Mouse (Mus musculus) kidney, postnatal 4 days (tissue): ENCODE measurements around the gene Wdr81.
"Not testable (repeated sequence)": the region's sequence is repeated elsewhere in the genome, so short reads cannot be mapped to it uniquely, and the experiment has no call there.

Experiments
- DNase-seq, 2 experiments: peaks; one replicate each; pipeline ENCODE4 v3.0.0; 2021; ENCODE audit warnings: mixed read lengths in 2 of 2

Wdr81 gene

DNA sequence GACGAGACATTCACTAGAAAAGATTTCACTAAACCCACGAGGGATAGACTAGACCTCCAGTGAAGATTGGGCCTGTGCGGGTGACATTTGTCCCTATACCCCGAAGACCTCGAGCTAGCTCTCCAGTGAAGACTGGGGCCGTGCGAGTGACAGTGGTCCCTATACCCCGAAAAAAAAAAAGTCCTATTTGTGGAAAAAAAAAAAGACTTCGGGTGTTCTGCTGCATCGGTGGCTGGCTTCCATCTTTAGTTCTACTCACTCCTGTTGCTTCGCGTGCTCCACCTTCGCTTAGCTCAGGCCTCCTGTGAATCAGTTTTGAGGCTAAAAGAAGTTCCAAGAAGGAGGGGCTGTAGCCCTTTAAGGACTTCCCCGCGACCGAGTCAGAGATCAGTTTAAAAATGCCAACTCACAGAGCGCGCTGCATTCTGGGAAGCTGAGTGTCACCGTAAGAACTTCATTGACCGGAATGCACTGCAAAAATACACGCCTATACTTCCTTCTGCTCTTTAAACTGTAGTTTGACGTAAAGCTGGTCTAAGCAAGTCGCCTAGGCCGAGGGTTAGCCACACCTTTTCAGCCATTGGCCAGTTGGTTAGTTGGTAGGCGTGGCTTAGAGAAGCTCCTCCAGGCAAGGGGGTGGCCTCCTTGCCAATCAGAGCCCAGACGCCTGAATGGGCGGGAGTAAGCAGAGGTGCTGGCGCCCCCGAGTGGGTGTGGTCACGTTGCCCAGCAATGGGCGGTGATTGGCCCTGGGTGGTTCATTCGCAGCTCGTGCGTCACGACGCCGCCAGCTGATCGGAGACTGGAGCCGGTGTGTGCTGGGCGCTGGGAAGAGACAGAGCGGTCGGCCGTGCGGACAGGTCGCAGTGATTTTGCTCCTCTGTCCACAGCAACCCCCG is 6.6 kb upstream of the Wdr81 start, which contains the start of gene Tlcd2:
Tlcd2 (plus strand) TSS at position 872 of the 899 bp plus-strand sequence.
- peak; percentile 99 to 100 for DNase-seq

DNA sequence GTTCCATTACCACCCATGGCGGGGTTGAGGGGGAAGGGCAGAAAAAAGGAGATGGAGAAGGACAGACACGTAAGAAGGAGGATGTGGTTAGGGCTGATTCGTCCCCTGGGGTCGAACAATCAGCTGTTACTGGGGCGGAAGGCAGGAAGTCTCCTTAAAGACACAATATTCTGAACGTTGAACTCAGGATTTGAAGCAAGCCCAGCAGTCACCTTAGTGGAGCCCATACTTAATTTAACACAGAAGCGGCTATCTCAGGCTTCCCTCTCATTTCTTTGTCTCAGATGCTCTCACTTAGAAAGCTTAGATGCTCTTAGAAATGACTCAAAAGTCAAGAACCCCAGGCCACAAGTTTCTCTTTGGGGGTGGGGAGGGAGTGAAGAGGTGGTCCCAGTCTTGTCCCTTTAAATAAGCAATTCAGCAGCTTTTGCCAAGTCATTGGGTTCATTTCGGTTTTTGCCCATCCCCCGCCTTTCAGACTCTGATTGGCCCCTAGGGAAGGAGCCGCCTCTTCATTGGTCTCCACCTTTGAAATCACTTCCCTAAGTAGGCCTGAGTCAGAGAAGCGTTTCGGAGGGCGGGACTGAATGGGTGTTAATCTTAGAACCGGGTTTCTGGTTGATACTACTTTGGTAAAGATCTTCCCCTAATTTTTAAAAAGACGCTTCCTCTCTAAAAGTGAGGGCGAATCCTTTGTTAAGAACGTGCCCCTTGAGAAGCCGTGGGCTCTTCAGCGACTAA is 5.8 kb upstream of the Wdr81 start:
- peak; percentile 90 to 93 for DNase-seq

DNA sequence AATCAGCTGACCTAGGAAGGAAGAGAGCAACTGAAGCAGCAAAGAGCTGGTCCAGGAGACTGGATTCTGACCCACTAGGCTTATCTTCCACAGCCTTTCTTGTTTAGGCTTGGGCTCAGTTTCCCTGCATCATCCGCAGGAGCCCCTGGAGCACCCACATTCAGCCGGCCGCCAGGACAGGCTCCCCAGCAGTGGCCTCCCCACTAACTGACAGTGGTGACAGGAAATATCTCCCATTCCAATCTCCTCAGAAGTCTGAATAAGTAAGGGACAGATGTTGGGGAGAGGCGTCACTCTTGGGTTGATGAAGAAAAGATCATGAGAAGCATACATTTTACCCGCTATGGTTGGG is 5.2 kb upstream of the Wdr81 start:
- no peak for DNase-seq

DNA sequence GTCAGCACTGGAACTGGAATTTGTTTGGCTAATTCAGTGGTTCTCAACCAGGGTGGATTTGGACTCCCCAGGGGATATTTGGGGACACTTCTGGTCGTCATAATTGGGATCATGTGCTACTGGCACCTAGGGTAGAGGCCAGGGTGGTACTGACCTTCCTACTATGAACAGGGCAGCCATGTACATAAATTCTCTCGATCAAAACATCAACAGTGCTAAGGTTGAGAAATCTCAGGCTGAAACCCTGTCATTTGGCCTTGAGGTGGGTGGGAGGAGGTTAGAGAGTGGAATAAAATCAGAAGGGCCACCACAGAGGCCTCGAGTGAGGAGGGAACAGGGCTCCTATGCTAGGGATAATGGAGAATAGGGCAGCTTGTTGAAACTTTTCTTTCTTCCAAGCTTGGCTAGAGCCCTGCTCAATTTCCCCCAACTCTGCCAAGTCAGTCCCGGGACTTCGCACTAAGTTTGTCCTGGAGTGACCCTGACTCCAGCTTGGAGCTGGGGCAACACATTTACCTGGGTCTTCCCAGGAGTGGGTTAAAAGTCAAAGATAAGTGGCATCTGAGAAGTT is 4.7 kb upstream of the Wdr81 start:
- DNase-seq, result peak in 1 of 2 experiments; percentile 29

DNA sequence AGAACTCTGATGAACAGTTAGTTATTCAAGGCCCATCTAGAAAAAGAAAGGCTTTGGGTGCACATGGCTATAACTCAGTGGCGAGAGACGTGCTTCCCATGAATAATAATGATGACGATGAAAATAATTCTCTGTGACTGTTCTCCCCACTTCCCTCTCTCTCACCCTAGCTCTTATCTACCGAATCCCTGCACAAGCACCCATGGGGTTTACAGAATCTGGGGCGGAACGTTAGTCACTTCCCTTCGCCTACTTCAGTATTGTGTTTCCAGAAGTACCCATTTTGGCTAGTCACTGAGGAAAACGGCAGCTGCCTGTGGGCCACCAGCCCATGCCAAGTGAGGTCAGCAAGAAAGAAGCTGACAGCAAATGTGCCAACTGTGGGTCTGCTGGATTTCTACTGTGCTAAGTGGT is 4.1 kb upstream of the Wdr81 start:
- DNase-seq, result no peak

DNA sequence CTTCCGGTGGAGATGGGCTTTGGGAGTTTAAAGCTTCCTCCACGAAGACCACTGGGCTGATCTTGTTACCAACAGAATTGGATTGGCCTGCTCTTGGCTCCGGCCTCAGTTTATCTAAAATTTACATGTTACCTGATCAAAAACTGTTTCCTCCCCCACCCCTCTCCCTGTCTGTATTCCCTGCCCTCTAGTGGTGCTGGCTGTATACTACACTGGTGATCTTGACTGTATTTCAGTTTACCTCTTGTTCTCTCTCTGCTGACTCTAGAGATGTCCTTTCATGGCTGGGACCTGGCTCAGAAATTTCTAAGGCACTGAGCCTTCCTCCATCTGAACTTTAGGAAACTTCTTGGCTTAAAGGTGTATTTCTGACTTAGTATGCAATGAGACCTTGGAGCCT is 3.7 kb upstream of the Wdr81 start:
- DNase-seq, result peak in 1 of 2 experiments; percentile 51

DNA sequence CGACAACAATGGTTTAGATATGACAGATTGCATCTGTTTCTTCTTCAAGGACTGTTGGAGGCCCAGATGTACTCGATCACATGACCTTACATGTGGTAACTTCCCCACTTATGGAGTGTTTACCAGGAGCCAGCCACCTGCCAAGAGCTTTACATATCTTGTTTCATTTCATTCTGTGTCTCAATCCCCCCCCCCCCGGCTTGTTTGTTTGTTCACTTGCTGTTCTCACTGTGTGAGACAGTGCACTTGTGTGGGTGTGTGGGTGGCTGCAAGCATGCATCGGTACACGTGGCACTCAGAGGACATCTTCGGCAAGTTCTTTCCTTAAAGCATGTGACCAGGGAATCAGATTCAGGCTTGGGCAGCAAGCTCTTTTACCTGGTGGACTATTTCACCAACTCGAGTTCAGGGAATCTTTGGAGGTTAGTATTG is 1.9 kb upstream of the Wdr81 start:
- DNase-seq, result no peak

DNA sequence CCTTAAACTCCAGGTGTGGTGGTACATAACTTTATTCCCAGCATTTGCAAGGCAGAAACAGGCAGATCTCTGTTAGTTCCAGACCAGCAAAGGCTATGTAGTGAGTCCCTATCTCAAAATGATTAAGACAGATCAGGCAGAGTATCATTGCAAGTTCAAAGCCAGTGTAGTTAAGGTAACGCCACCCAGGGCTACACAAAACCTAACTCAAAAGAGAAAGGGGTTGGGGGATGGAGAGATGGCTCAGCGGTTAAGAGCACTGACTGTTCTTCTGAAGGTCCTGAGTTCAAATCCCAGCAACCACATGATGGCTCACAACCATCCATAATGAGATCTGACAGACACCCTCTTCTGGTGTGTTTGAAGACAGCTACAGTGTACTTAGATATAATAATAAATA is 1.5 kb upstream of the Wdr81 start:
- DNase-seq, result not testable (repeated sequence)

DNA sequence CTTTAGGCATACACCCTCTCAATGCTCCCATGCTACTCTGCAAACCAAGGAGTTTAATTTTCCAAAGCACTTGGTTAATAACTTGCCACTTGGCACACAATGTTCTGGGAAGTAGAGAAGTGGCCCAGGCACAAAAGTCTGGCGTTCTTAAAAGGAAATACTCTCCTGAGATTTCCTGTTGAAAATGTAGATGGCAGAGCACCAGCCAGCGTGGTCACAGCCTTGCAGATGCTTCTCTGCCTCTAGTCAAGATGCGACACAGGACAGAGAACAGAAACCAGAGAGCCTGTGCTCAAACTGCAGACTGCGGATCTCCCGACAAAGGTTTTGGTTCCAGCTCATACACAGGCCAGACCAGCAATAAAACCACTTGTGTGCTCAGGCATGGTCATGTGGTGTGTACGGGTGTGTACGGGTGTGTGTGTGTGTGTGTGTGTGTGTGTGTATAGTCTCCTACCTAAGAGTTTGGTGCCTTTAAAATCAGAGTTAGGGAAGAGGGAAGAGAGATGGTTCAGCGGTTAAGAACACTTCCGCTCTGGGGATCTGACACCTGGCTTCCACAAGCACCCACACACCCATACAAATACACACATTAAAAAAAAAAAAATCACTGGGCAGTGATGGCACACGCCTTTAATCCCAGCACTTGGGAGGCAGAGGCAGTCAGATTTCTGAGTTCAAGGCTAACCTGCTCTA is 672 bp upstream of the Wdr81 start:
- no peak for DNase-seq

DNA sequence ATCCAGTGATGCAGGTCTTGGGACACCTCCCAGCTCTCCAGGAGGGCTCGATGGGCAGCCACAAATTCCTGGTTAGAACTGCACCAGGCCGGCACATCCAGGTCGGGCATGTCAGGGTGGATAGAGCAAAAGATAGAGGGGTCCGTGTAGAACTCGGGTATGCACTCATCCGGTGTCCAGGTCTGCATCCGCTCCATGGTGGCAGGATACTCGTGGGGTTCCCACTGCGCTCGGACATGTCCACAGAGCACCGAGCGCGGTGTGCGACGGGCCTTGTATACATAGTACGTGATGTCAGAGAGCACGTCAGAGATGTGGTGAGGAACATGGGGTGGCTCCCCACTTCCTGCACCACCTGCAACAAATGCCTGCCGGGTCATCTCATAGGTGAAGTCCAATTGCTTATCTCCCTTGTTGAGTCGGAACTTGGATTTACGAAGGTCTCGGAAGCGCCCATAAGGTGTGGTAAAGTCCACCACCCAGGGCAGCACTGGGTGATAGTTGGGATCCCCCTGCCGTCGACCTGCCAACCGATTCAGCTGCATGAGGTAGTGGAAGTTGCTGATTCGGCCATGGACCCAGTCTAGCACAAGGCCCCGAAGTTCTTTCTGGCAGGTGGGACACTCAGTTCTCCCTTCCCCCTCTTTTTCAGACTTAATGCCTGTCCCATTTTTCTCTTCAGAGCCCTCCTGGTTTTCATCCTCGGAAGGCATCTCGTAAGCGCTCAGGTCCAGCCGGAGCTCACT is 1.5 kb downstream of the Wdr81 start:
- no peak for DNase-seq

DNA sequence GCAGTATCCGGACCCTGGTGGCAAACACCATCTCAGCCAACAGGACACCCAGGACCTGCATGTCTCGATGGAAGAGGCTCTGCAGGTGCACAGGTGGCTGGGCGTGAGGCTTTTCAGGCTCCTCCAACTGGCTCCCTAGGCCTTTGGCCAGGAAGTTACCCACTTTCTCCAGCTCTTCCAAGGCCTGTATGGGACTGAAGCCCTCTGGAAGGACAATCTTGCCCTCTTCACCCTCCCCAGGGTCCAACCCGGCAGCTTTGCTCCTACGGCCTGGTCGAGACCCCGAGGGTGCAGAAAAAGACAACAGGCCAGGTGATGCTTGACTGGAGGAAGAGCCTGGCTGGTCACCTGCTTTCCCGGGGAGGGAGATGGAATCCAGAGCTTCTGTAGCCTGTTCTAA is 2.4 kb downstream of the Wdr81 start:
- DNase-seq, result no peak

DNA sequence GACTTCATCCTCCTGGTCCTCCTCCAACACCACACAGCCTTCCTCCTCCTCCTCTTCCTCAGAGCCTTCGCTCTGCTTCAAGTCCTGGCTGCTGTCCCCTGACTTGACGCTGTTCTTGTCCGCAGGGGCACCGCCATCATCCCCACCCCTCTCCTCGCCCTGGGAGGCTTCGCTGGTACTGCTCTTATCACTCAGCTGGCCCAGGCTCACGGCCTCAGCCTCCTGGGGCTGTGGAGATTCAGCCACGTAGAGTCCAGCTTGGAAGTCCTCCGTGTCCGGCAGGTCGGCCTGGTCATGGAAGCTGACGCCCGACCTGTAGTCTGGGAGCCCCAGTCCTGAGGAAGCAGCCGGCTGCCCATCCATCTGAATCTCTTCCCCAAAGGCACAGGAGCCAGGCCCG is 3.6 kb downstream of the Wdr81 start:
- DNase-seq, result no peak

DNA sequence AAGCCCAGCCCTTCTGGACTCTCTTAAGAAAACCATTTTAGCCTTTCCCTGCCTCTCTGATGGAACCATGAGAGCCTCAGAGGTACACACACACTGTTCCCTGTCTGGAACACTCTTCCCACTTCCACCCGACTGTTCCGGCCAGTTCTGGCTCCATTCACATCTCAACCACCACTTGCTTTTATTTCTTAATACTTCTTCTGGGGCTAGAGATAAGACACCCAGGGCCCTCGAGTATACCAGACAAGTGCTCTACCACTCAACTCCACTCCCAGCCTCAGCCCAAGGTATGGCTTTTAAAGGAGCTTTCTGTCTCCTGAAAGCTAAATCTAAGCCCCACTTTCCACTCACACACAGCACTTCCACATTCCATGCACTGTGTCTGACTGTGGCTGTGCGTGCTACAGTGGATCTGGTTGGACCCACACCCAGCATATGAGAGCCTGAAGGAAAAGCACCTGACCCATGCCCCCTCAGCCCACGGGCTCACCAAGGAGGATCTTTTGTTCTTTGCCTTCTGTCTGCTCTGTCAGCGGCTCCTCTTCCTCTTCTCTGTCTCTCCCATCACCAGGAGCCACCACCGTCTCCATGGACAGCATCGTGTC is 4.1 kb downstream of the Wdr81 start:
- DNase-seq, result no peak

DNA sequence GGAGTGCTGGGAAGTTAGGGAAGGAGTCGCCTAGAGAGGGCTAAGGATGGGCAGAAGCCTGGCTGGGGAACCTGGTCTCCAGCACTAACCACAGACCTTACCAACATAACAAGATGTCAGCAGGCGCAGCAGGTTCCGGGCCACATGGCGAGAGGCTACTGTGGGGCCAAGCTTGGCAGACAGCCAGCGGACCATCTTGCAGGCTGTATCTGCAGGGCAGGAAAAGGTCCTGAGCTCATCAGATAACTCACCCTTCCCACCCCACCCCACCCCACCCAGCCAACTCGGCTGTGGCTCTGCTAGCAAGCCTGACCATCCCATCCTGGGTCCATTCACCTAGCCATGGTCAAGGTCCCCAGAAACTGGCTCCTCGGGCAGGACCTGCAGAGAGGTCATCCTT is 4.8 kb downstream of the Wdr81 start:
- no peak for DNase-seq

DNA sequence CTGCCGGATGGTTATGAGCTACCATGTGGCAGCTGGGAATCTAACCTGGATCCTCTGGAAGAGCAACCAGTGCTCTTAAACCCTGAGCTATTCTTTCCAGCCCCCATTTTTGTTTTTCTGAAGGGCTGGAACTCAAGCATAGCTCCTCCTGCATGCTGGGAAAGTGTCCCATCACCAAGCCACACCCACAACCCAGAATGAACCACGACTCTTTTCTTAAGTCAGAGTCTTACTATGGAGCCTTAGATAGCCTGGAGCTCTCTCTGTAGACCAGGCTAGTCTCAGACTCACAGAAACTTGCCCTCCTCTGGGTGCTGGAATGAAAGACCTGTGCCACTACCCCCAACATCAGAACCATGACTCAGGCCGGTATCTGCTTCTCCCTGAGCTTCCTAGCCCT is 5.9 kb downstream of the Wdr81 start:
- DNase-seq, result no peak

DNA sequence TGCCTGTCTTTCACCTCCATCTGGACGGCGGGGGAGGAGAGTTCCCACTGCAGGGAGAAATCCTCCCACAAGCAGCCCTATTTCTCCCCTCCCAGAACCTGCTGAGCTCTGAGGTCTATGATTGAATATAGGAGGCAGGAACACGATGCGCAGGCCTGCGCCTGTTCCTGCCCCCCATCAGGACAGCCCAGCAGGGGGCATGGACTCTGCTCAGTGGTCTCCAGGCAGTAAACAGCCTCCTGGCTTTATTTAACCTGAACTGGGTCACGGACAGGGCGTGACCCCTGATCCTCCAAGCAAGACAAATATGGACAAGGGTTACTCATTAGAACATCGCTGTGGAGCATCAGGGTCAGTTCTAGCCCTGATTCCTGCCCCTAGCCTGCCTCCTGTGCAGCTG is 10.8 kb downstream of the Wdr81 start:
- DNase-seq, result peak; percentile 63 to 73

DNA sequence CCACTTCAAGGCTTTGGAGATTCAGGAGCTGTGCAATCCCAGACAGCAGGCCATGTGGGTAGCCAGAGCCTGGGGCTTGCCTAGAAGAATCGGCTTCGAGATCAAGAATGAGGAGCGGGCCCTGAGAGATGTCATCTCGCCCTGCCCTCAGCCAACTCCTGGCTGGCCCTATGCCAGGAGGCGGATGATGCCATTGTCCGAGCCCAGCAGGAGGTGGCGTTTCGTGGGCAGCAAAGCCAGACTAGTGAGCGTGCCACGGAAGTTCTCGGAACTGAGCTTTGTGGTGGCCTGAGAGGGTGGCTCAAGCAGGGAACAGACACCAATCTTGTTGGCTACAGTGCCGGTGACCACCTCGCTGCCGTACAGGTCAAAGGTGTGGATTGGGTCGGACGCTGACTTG is 12.9 kb downstream of the Wdr81 start:
- peak in 1 of 2 experiments; percentile 9 for DNase-seq

DNA sequence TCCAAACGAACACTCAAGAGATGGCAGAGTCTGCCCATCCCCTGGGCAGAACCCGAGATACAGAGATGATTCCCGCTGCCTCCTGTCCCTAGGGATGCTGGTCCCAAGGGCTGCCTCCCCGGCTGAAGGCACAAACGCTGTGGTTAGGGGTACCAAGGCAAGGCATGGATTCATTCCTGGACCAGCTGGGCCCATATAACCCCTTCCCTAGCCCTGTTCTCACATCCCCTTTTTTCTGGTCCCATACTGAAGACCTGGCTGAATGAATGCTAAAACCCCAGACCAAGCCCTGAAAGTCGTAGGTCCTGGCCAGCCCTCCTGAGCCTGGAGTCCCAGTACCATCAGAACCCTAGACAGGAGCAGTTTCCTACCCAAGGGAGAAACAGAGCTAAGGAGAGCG is 13.5 kb downstream of the Wdr81 start:
- no peak for DNase-seq

DNA sequence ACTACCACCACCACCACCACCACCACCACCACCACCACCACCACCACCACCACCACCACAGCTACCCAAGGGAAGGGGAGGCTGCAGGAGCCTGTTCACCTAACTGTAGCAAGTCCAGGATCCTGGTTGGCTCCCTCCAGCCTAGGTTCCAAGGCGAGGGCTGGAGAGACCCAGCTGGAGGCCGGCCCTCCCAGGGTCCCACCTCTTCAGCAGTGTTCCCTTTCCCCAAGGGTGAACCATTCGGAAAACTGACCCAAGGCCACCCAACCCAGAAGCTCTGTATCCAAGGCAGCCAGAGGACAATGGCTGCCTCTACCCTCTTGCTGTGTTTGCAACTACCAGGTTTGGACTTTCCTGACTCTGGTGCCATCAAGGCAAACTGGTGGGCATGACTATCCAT is 14.6 kb downstream of the Wdr81 start:
- no peak for DNase-seq

DNA sequence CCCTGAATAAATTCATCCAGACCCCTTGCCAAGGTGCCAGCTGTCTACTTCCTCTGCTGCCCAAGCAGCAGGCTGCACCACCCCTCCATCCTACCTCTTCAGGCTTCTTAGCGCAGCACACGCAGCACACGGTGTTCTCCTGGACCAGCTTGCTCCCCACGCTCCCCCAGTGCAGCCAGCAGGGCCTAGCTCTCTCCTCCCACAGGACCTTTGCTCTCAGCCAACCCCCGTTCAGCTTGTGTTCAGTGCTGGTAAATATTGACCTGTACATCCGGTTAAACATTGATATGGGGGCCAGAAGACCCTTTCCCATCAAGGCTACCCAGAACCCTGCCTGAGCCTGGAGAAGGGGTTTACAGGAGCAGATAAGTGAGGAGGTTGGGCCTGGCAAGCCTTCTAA is 15.2 kb downstream of the Wdr81 start, which contains the start of gene Serpinf2:
Serpinf2 (minus strand) TSS at position 229 of the 400 bp plus-strand sequence.
- peak in 1 of 2 experiments; percentile 47 for DNase-seq

DNA sequence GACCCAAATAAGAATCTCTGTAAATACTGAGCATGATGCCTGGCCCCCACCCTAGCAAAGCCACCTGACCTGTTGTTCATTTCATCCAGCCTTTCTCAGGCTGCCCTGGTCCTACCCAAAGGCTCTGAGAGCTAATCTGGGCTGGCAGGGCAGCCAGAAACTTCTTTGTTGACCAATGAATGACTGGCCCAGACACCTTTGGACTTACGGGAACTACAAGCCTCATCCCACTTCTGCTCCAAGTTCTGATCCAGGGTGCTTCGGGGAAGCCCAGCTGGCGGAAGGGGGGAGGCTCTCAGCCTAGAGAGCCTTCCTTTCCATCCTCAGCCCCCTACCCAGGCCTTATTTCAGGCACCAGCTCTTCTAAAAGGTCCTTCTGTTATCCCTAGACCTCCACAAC is 15.7 kb downstream of the Wdr81 start:
- peak in 1 of 2 experiments; percentile 8 for DNase-seq

DNA sequence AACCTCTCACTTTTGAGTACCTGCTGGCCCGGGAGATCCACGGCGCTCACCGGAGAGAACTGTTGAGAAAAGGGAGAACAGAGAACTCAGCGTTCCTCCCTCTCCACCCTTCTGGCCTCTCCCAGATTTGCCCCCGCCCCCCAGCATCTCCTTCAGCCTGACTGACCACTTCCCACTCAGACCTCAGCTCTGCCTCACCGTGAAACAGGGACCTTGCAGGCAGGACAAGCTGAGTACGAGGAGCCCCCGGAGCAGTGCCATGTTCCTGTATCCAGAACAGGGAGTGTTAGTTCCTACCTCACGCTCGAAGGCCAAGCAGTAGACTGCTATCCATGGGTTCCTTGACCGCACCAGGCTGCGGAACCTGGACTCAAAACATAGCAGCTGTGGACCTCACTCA is 16.3 kb downstream of the Wdr81 start:
- no peak for DNase-seq
